Mouse (Mus musculus) adipocyte (in vitro differentiated cells): ENCODE measurements at regions not wholly inside any gene's neighbourhood (a gene's known extent, or its start where the extent isn't known, plus 50 kb on each side); places are given as distances from the start of the nearest gene placed in this dataset.

Experiments used
- DNase-seq: peaks from one replicate; pipeline ENCODE4 v3.0.0-alpha.2; 2016; ENCODE audit warnings: low spot score

DNA sequence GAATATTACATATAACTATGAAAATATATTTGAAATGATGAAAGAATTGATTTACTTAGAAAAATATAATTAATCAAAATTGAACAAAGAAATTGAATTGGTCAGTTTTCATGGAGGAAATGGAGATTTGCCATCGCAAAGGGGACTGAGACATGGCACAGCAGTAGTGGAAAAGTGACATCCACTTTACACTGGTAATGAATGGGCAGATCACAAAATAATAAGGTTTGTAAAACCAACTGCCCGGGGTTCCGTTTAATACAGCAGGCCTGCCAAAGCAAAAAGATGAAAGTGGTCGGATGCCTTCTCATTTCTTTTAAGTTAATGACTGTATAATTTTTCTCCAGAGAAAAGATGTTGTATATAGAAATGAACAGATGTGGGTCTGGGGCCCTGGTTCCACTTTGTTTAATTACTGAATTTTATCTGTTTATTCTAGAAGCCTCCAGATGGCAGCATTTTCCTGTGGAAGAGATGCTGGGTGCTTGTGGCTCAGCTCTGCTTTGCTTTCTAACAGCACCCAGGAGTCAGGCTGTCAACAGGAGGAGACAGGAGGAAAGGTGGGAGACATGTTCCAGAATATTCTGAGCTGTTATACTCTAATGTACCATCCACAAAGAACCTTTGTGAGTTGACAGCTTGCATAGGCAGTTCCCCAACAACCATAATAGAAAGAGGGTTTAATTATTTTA, 75.6 kb upstream of the Fbxl17 start:
- DNase-seq: peak; percentile 78

DNA sequence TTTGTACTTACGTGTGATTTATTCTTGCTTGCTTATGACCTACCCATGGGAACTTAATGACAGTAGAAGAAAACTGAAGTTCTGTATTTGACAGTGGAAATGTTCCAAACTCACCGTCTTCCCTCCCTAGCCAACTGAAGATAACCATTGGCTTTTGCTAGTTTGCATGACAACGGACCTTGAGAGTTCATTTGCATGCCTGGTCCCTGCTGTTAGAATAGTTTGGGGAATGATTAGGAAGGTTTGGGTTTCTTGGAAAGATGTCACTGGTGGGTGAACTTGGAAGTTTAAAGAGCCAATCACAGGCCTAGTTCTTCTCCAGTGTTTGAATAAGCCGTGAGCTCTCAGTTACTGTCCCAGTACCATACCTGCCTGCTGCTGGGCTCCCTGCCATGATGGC, 83.1 kb upstream of the Fbxl17 start:
- peak; percentile 10 for DNase-seq

GRCm38 (mm10) chr17:63607021-63607751, 107.4 kb upstream of the Fbxl17 start:
- DNase-seq: no peak

DNA sequence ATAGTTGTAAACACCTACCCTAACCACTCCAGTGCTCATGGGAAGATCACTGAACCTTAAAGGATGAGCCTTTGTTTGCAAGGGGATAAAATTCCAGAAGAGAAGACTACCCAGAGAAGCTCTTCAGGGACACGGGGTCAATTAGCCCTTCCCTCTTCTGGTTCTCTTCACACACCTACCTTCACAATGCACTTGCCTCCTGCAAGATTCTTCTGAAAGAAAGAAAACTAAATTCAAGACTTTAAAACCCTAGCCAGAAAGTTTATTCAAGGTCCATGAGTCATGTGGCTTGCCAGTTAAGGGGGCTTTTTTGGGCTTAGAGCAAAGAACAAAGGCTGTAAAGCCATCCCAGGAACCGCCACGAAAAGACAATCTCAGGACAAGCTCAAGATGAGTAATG, 122.9 kb upstream of the Fbxl17 start:
- DNase-seq: no peak

GRCm38 (mm10) chr17:63637598-63637997, 137.8 kb upstream of the Fbxl17 start:
- no peak for DNase-seq

- no peak for DNase-seq
These were observed 144.6 kb upstream of the Fbxl17 start for GRCm38 (mm10) chr17:63644390-63644789.

GRCm38 (mm10) chr17:63657687-63658086, 157.9 kb upstream of the Fbxl17 start:
- DNase-seq: no peak

- peak; percentile 88 for DNase-seq
These were observed 161.1 kb upstream of the Fbxl17 start for GRCm38 (mm10) chr17:63660841-63661481.

- DNase-seq: no peak
These were observed 161.8 kb upstream of the Fbxl17 start for GRCm38 (mm10) chr17:63661584-63661983.

GRCm38 (mm10) chr17:63662251-63662650, 162.4 kb upstream of the Fbxl17 start:
- no peak for DNase-seq

DNA sequence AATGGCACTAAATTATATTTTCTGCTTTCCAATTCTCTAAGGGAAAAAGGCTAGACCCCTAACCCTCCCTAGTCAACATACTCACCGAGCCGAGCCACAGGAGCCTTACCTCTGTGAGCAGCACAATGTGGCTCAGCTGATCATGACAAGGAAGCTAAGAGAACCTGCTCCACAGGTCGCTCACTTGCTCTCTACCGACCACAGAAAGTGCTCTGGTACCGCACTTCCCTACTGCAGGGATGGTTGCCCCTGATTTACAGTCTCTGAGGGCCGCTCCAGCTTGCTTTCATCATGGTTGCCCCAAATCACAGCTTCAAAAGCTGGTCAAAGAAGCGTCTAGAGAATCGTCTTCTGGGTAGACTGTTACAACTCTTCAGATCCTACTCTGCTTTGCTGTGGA, 177.0 kb upstream of the Fbxl17 start:
- no peak for DNase-seq

- DNase-seq: peak; percentile 73
These were observed 178.3 kb upstream of the Fbxl17 start for GRCm38 (mm10) chr17:63677996-63678657.

DNA sequence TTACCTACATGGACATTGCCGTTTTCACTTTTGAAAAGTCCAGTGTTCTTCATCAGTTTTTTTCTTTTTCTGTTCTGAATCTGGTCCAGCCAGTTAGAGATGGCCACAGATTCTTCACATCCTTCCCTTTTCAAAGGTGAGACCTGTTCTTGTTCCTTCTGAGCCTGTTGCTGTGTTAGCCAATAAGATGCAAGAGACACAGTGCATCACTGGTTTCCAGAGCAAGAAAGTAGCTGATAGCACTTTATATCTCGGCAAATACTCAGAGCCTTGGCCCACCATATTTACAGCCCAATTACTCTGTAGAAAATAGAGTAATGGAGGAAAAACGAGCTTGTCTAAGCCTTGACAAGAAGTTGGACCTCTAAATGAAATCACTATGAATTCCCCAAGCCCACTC, 180.7 kb upstream of the Fbxl17 start:
- no peak for DNase-seq

GRCm38 (mm10) chr17:63683345-63683744, 179.5 kb upstream of the Fer start:
- DNase-seq: no peak

DNA sequence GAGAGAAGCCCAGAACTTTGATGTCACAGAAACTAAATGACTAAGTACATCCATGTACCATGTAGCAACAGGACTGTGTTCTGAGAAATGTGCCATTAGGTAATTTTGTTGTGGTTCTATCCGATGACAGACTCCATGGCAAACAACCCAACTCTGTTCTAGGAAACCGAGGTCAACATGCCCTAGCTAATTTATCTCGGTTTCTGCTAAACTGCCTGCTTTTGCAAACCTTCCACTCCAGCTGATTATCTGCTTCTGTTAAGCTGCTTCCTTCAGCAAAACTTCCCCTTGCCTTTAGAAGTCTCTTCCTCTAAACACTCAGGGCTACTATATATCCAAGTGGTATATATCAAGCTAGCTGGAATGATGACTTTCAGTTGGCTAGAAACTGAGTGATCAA, 178.8 kb upstream of the Fer start:
- no peak for DNase-seq

GRCm38 (mm10) chr17:63685956-63686355, 176.9 kb upstream of the Fer start:
- no peak for DNase-seq

DNA sequence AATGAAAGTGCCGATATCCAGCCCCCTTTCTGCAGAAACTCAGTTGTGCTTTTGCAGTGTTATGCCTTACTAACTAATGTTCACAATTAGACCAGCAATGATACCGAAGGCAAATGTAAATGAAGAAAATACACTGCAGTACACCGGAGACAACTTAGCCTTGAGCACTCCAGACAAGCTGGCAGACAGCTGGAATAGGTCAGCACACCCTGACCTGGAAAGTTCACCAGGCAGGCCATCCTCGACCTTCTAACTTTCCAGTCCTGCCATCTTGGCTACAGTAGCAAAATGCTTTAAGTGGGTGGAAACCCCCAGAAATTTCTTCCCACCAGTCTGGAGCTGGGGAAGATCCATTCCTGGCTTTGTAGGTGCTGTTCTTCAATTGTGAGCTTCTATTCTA, 176.5 kb upstream of the Fer start:
- DNase-seq: no peak

DNA sequence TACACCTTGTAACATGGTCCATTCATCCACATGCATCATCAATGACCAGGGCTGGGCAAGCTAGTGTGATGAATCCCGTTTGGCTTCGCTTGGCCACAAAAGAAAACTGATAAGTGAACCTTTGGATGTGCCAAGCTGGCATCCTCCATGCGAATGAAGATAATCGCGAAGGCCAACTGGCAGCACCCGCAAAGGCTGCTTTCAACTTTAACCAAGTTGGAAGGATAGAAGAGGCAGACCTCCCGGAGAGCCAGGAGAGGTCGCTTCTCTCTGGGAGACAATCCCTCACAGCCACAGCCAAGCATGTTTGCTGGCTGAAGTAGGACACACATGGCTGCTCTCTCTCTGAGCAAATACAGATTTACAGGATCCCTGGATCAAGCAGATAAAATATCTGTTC, 173.6 kb upstream of the Fer start:
- no peak for DNase-seq

DNA sequence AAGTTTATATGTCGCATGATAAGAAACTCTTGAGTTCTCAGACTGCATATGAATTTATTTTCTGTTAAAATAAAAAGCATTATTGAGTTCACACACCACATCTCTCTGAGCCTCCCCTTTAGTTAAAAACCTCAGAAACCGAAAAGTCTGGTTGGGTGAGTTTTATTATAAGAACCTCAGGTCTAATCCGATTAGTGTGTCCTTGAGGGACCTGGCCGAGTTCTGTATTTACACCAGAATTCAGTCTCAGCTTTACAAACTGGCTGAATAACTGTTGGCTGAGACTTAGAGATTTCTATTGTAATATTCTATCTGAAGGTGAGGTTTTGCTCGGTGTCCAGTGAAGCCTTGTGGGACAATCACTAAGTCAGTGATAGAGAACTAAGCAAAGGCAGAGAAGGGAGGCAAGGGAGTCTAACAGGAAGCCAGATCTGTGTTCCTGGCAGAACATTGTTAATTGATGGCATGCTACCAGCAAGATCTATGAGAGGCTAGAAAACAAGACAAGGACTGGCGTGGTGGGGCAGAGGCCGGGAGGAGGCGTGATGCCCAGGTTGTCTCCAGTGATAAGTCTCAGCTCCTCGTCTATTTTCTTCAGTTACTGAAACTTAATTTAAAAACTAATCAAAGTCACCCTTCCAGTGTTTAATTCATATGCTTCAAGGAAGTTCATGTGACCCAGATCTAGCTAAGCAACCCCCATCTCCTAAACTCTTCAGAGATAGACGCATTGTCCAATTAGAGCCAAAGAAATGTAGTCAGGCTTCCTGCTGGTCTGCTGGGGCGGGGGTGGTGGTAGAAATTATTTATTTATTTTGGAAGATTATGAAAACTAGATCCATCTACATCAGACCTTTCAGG, 171.8 kb upstream of the Fer start:
- no peak for DNase-seq

DNA sequence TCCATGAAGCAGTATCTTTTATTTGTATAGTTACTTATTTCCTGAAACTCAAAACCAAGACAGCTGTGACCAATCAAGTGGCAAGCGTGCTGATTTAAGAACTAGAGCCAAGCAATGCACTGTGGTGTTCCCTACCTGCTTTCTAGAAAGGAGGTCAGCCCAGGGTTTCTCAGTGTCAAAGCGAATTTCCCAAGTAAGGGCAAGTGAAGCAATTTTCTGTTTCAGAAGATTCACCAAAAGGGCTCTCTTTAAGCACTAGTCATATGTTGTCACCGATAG, 171.2 kb upstream of the Fer start:
- DNase-seq: no peak

DNA sequence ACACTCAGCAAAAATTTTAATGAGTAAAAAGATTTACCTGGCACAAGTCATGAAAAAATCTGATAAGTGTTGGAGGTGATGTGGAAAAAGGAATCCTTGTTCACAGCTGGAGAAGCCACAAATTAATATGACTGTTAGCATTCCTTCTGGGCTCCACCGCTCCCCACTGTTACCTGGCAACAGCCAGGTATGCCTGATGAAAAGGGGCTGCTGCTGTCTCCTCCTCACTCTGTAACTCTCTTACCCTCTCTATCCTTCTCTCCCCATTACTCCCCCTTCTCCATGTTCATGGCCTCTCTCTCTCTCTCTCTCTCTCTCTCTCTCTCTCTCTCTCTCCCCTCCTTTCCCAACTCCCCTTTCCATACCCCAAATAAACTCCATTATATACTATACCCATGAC, 169.6 kb upstream of the Fer start:
- DNase-seq: no peak

GRCm38 (mm10) chr17:63699537-63699936, 163.3 kb upstream of the Fer start:
- no peak for DNase-seq
